Mouse (Mus musculus) liver, postnatal 0 days (tissue): ENCODE measurements around the gene Pced1b. TPM values are rescaled to one million over a fixed set of nuclear protein-coding genes. Genes with fewer than 3 reads are reported as not detected.

Experiments
- ATAC-seq: fragments of 200-750 bp; cut with Nextera tagmentation; 2 replicates; pipeline ENCODE4 v1.8.0; 2017; ENCODE audit warnings: mild to moderate bottlenecking, moderate library complexity
- DNase-seq: peaks from one replicate; pipeline ENCODE4 v3.0.0-alpha.2; 2016
- H3K27ac ChIP-seq: fragments of 300-500 bp; sonication (generic); 2 replicates; pipeline ENCODE4 v1.5.1; 2014; ENCODE audit warnings: antibody characterized with exemption, moderate library complexity, mild to moderate bottlenecking, low read depth
- H3K27me3 ChIP-seq: fragments of 300-500 bp; sonication (generic); 2 replicates; pipeline ENCODE4 v1.6.1; 2014; ENCODE audit warnings: low read length, control low read depth, mixed read lengths; ENCODE audit not compliant: insufficient read depth
- H3K36me3 ChIP-seq: fragments of 300-500 bp; sonication (generic); replicated peaks from 2 replicates; pipeline ENCODE4 v1.6.1; 2014; ENCODE audit warnings: mild to moderate bottlenecking, control low read depth, low read length, moderate library complexity, mixed read lengths; ENCODE audit not compliant: insufficient read depth
- H3K4me1 ChIP-seq: fragments of 300-500 bp; sonication (generic); 2 replicates; pipeline ENCODE4 v1.6.1; 2014; ENCODE audit warnings: antibody characterized with exemption, mild to moderate bottlenecking, control low read depth; ENCODE audit not compliant: insufficient read depth
- H3K4me2 ChIP-seq: fragments of 300-500 bp; sonication (generic); 2 replicates; pipeline ENCODE4 v1.6.1; 2014; ENCODE audit warnings: low read depth, mild to moderate bottlenecking, low read length, moderate library complexity, mixed read lengths
- H3K4me3 ChIP-seq: fragments of 300-500 bp; sonication (generic); 2 replicates; pipeline ENCODE4 v1.5.1; 2014; ENCODE audit warnings: low read depth, low read length
- H3K9ac ChIP-seq: fragments of 300-500 bp; sonication (generic); replicated peaks from 2 replicates; pipeline ENCODE4 v1.6.1; 2014; ENCODE audit warnings: mild to moderate bottlenecking, moderate library complexity
- H3K9me3 ChIP-seq: fragments of 300-500 bp; sonication (generic); 2 replicates; pipeline ENCODE4 v1.6.1; 2016; ENCODE audit warnings: mild to moderate bottlenecking, control low read depth, low read length, mixed read lengths
- CTCF ChIP-seq: sonication (generic); IDR thresholded peaks from 2 replicates; pipeline ENCODE4 v1.5.1; 2016; ENCODE audit warnings: antibody characterized with exemption, low read depth
- EP300 ChIP-seq: IDR thresholded peaks from 2 replicates; pipeline ENCODE4 v1.6.1; 2016; ENCODE audit warnings: antibody characterized with exemption, low read depth, mild to moderate bottlenecking
- WGBS: fragments of 180-500 bp; shearing (Covaris S2); extraction: QIAGEN DNeasy Blood & Tissue Kit; methylation state at CpG from one replicate; pipeline ENCODE4 v1.1.7; 2014; ENCODE audit not compliant: insufficient replicate concordance; 5-methylcytosine and 5-hydroxymethylcytosine counted together
- polyA plus RNA-seq: library from polyadenylated mRNA; unstranded; fragments of >200 nt; fragmentation: Nextera tagmentation; extraction: Ambion mirVana; gene quantifications from 2 replicates; pipeline ENCODE4 v1.2.1, GENCODE M21; 2015

Pced1b gene
- polyA plus RNA-seq, 1 experiment from 2014 or later: 2.8 TPM

- DNase-seq (no peak), ATAC-seq (no peak)
- Histone ChIP-seq H3K36me3 (no peaks in the 10 kb centered on the region), H3K27me3 (no peaks in the 10 kb centered on the region), H3K4me2 (no peak overlapping the region), H3K4me3 (no peak overlapping the region), H3K9me3 (no peaks in the 10 kb centered on the region; the same call in 1 of the 2 replicates), H3K9ac (no peak overlapping the region), H3K27ac (no peak overlapping the region), H3K4me1 (peaks cover 4% of the 10 kb centered on the region; the same call in 1 of the 2 replicates)
- no peak for TF ChIP-seq CTCF
- no peak for TF ChIP-seq EP300
- WGBS: 77% methylated on average over 9 of the region's 9 CpGs
These were observed 85.7 kb downstream of the Pced1b start for GRCm38 (mm10) chr15:97332582-97332981.

GRCm38 (mm10) chr15:97337636-97338352 is 90.9 kb downstream of the Pced1b start:
- H3K27ac ChIP-seq: 0 out of 2 replicates have a peak overlapping the region, but pooled peaks have one; percentile 1
- 29% methylated on average over 14 of the region's 14 CpGs for WGBS
- no peaks in the 10 kb centered on the region for H3K36me3 ChIP-seq
- DNase-seq (peak; percentile 71), ATAC-seq (peak; percentile 87)
- H3K4me1 ChIP-seq: peaks cover 20% of the 10 kb centered on the region
- H3K9ac ChIP-seq: no peak overlapping the region
- H3K4me3 ChIP-seq: peak overlapping the region; percentile 13
- no peaks in the 10 kb centered on the region for H3K27me3 ChIP-seq
- peak; percentile 77 for TF ChIP-seq EP300
- TF ChIP-seq CTCF: no peak
- H3K4me2 ChIP-seq: peak overlapping the region; percentile 59
- H3K9me3 ChIP-seq: 0 out of 2 replicates have a peak, but pooled peaks cover 2% of the 10 kb centered on the region

- peaks cover 23% of the 10 kb centered on the region for H3K4me1 ChIP-seq
- H3K27me3 ChIP-seq: no peaks in the 10 kb centered on the region
- no peak for DNase-seq
- H3K9ac ChIP-seq: no peak overlapping the region; the same call in 1 of the 2 replicates
- no peak for ATAC-seq
- peak overlapping the region; percentile 13 for H3K4me3 ChIP-seq
- no peak for TF ChIP-seq EP300
- no peak for TF ChIP-seq CTCF
- 27% methylated on average over 17 of the region's 17 CpGs for WGBS
- peak overlapping the region; percentile 59 for H3K4me2 ChIP-seq
- H3K27ac ChIP-seq: no peak overlapping the region
- no peaks in the 10 kb centered on the region for H3K36me3 ChIP-seq
- H3K9me3 ChIP-seq: 0 out of 2 replicates have a peak, but pooled peaks cover 2% of the 10 kb centered on the region
These were observed 91.6 kb downstream of the Pced1b start for GRCm38 (mm10) chr15:97338377-97339060.

GRCm38 (mm10) chr15:97342336-97342735 is 95.4 kb downstream of the Pced1b start:
- peak overlapping the region; percentile 47 for H3K4me2 ChIP-seq
- H3K4me3 ChIP-seq: peak overlapping the region; percentile 8; the same call in 1 of the 2 replicates
- ATAC-seq (no peak), DNase-seq (no peak)
- H3K9me3 ChIP-seq: 0 out of 2 replicates have a peak, but pooled peaks cover 2% of the 10 kb centered on the region
- no peak overlapping the region for H3K9ac ChIP-seq
- WGBS: 32% methylated on average over 9 of the region's 9 CpGs
- peak overlapping the region; percentile 76 for H3K27ac ChIP-seq
- no peak for TF ChIP-seq CTCF
- no peak for TF ChIP-seq EP300
- H3K4me1 ChIP-seq: peaks cover 26% of the 10 kb centered on the region
- no peaks in the 10 kb centered on the region for H3K27me3 ChIP-seq
- no peaks in the 10 kb centered on the region for H3K36me3 ChIP-seq

GRCm38 (mm10) chr15:97342945-97343344 is 96.0 kb downstream of the Pced1b start:
- DNase-seq (peak; percentile 58), ATAC-seq (peak; percentile 88)
- WGBS: 17% methylated on average over 8 of the region's 8 CpGs
- H3K27ac ChIP-seq: peak overlapping the region; percentile 76
- H3K9me3 ChIP-seq: 0 out of 2 replicates have a peak, but pooled peaks cover 2% of the 10 kb centered on the region
- no peaks in the 10 kb centered on the region for H3K27me3 ChIP-seq
- H3K4me3 ChIP-seq: peak overlapping the region; percentile 8; the same call in 1 of the 2 replicates
- no peaks in the 10 kb centered on the region for H3K36me3 ChIP-seq
- TF ChIP-seq EP300: no peak
- TF ChIP-seq CTCF: no peak
- 0 out of 2 replicates have a peak overlapping the region, but pooled peaks have one; percentile 34 for H3K9ac ChIP-seq
- H3K4me2 ChIP-seq: peak overlapping the region; percentile 47
- H3K4me1 ChIP-seq: peaks cover 21% of the 10 kb centered on the region

GRCm38 (mm10) chr15:97343921-97344320 is 97.0 kb downstream of the Pced1b start:
- Histone ChIP-seq H3K27ac (no peak overlapping the region), H3K4me2 (no peak overlapping the region), H3K27me3 (no peaks in the 10 kb centered on the region), H3K36me3 (no peaks in the 10 kb centered on the region), H3K9me3 (0 out of 2 replicates have a peak, but pooled peaks cover 2% of the 10 kb centered on the region), H3K4me1 (peaks cover 15% of the 10 kb centered on the region), H3K9ac (no peak overlapping the region), H3K4me3 (no peak overlapping the region)
- DNase-seq: no peak
- TF ChIP-seq CTCF (no peak), EP300 (no peak)
- 76% methylated on average over 9 of the region's 9 CpGs for WGBS
- no peak for ATAC-seq
